Mouse (Mus musculus) kidney, postnatal 25 days (tissue): Measurements from ENCODE around the gene Ttc24.

ENCODE experiments used
- DNase-seq, 2 experiments: peaks; one replicate each; pipeline ENCODE4 v3.0.0; 2021; ENCODE audit warnings: mixed read lengths in 2 of 2

Gene Ttc24

GRCm38 (mm10) chr3:88078204-88078603, at the start of gene Ttc24:
Ttc24 (minus strand) TSS chr3:88078304.
- DNase-seq, result no peak

DNA sequence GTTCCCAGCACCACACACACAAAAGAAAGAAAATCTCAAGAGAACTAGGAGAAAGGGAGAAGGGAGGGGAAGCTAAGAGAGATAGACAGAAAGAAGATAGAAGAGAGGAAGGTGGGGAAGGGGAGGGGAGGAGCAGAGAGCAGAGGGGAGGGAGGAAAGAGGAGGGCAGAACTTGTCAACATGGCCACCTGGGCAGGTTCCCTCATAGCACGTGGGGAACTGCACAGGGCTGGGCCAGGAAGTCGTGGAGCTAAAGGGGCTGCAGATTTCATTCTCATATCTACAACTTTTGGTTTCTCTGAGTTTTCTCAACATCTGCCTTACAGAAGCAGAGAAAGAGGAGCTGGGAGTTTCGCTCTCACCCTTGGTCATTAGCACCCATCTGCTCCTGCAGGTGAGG, 49.5 kb upstream of the Ttc24 start:
- DNase-seq, result no peak

DNA sequence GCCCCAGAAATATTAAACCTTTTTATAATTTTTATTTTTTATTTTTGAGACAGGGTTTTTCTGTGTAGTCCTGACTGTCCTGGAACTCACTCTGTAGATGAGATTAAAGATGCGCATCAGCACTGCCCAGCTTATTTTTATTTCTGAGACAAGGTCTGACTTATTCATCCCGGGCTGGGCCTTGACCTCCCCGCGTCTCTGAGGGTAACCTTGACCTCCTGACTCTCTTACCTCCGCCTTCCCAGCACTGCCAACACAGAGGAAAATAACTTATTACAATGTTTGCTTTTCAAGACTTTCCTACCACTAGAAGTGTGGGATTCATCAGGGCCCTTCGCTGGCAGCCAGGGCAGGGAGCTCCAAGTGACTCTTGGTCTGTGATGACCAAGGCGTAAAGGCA, 48.1 kb upstream of the Ttc24 start:
- no peak for DNase-seq

DNA sequence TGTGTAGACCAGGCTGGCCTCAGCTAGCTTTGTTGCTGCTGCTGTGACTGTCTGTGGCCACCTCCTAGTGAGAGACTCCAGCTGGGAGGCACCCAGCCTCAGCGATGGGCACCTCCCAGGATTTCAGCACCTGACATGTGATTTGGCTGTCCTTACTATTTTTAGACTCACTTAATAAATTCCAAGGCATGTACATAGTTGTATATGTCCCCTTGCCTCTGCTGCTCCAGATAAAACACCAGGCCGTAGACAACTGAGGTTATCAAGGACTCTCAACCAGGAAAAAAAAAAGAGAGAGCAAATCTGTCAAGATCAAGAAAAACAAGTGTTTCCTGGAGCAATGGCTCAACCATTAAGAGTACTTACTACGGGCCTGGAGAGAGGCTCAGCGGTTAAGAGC, 47.1 kb upstream of the Ttc24 start:
- DNase-seq, result no peak

DNA sequence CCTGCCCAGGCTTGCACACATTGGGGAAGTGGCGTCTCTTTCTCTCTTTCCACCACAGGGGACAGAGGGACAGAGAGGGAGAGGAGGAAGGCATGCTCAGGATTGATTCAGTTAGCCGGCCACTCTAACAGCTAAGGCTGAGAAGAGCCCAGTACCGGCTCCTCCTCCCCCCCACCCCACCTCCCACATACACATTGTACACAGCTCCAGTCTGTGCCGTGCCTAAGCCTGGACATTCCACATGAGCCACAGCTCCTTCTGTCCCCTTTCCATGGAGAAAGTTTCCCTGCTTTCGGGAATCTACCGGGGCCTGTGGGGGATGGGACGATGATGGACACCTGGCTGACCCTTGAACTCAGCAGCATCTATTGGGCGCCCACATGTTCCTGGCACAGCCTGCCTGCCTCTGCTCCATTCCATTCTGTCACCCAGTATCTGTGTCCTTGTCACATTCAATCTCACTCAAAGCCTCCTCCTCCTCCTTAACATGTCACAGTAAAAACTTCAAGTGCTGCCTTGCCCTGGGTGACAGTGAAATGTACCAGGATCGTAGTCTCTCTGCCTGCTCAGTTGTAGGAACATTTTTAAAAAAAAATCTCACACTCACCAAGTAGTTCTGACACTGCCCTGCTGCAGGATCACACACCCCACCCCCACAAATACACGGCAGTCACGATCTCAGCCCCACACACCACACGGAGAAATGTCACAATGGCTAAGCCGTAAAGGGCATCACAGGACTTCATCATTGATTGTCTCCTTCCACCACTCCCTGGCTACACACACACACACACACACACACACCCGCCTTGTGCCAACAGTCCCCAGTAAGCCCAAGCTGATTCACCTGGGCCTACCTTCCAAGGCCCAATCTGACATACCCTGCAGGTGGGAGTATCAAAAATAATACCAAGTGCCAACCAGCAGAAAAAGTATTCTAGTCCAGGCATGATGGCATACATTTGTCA, 43.3 kb upstream of the Ttc24 start:
- DNase-seq, result no peak

GRCm38 (mm10) chr3:88120117-88120651, 42.1 kb upstream of the Ttc24 start:
- DNase-seq, result no peak

DNA sequence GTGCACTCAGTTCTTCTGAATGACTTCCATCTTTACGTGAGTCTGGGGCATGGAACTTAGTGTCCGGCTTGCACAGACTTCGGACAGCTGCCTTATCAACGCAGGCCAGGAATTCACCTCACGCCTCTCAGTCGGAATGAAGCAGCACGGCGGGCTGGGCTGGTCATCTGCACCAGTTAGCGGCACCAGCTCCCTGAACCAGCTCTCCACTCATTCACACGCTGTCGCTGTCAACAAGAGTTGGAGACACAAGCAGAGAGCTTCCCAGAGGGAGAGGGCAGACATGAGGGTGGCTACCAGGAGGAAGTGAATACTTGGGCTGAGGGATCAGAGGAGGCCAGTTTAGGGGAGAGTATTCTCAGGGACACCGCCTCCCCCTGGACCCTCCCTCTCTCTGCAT, 36.3 kb upstream of the Ttc24 start:
- DNase-seq, result no peak

DNA sequence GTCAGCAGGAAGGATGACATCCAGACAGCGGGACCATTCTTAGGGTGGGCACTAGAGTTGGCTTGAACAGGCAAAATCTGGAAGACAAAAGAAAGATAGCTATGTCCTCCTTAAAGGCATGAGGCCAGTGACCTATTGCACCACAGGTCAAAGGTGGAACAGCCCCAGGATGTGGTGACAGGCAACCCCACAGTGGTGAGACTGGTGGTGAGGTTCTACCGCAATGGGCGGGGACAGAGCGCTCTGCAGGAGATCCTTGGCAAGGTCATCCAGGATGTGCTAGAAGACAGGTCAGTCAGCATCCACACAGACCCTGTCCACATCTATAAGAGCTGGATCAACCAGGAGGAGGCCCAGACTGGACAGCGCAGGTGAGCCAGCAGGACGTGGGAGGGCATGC, 31.0 kb upstream of the Ttc24 start:
- no peak for DNase-seq

DNA sequence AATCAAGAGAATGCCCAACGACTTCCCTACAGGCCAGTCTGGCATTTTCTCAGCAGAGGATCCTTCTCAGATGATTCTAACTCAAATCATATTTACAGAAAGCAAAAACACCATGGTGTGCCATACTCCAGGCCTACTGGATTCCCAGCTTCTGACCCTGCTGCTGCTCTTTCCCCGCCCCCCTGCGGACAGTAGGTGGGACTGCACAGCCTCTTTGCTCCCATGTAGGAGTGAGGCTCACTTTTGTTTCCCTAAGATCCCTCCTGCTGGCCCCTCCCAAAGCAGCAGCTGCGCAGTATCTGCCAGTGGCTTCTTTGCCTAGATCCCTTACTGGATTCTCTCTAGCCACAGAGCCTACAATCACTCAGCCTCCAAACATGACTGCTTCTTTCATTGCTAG, 28.0 kb upstream of the Ttc24 start:
- no peak for DNase-seq

DNA sequence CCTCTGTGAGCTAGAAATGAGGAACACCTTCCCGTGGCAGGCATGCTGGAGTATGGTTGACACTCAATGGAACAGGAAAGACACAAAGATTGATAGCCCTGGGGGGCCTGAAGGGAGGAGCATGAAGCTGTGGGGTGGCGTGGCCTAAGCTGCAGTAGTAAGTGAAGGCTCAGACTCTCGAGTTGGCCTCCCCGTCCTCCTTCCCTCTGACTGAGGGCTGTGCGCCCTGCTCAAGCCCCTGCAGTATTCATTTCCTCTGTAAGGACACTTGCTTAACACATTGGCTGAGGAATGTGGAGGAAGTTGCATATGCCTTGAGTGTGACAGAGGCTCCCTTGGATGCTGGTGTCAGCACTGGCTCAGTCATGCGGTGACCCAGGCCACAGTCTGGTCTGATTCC, 24.5 kb upstream of the Ttc24 start:
- peak; percentile 30 to 64 for DNase-seq

- no peak for DNase-seq
Observed at GRCm38 (mm10) chr3:88102196-88102595, 24.1 kb upstream of the Ttc24 start.

DNA sequence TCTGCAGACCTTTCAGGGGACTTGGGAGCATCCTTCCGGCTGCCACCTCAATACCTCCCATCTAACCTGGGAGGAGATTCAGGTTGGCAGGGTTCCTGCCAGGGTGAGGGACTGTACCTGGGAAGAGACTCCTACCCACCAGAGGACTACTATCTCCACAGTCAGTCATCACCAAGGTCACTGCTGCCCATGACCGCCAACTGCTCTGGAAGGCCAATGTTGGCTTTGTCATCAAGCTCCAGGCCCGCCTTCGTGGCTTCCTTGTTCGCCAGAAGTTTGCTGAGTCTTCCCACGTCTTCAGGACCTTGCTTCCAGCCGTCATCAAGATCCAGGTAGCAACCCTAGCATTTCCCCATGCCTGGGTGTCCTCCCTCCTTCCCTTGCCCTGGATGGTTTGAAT, 23.6 kb upstream of the Ttc24 start:
- DNase-seq, result no peak

- DNase-seq, result peak in 1 of 2 experiments; percentile 14
Observed at GRCm38 (mm10) chr3:88100251-88100650, 22.1 kb upstream of the Ttc24 start.

DNA sequence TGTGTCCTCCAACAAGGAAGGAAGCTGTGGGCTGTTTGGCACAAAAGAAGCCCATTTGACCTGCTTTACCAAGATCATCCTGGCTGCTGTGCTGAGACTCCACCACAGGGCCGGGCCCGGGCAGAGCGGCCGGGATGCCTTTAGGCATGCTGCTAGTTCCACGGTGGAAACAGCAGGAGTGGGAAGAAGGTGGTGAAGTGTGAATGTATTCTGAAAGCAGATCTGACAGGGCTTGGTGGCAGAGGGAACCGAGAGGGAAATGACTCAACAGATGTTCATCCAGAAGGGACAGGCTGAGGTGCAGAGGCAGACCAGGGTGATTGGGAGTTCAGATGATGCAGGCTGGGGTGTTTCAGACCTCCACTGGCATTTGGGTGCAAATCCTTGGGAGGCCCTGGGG, 19.6 kb upstream of the Ttc24 start:
- no peak for DNase-seq

- no peak for DNase-seq
Observed at GRCm38 (mm10) chr3:88094126-88094525, 16.0 kb upstream of the Ttc24 start.

DNA sequence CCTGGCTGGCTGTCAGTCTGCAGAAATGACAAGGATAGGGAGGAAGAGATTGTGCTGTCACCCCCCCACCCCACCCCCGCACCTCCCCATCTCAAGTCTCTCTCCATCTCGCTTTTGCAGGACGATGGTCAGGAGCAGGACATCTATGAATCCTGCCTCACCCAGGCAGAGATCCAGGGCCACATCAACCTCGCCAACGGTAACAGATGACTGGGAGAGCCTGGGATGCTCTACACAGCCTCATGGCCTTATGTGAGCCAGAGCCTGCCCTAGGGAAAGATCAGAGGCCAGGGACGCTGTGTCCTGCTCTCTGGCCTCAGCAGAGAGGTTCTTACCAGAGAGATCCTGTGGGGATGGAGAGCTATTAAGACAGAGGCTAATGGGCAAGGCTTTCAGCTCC, 12.5 kb upstream of the Ttc24 start:
- DNase-seq, result no peak

DNA sequence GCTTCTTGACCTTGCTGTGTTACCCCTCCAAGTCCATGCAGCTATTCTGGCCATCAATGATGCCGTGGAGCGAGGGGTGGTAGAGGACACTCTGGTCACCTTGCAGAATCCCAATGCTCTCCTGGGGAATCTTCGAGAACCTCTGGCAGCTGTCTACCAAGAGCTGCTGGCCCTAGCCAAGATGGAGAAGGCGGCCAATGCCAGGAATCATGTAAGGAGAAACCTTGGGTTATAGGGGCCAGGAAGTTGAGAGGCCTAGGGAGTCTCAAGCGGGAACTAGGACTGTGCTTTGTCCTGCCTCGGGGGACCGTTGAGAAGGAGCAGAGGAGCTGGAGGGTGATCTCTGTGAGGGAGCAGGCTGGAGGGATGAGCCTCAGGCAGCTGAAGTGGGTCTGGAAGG, 12.0 kb upstream of the Ttc24 start:
- DNase-seq, result no peak

DNA sequence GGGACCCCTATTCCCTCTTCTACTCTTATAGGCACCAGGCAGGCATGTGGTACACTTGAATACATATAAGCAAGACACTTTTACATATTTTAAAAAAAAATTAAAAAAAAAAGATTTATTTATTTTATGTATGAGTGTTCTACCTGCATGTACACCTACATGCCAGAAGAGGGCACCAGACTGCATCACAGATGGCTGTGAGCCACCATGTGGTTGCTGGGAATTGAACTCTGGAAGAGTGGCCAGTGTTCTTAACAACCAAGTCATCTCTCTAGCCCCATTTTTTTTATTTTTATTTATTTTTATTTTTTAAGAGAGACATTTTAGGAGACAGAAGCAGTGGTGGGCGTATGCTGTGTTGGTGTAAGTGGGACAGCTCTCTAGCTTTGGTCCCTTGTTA, 9.6 kb upstream of the Ttc24 start:
- DNase-seq, result peak in 1 of 2 experiments; percentile 52

DNA sequence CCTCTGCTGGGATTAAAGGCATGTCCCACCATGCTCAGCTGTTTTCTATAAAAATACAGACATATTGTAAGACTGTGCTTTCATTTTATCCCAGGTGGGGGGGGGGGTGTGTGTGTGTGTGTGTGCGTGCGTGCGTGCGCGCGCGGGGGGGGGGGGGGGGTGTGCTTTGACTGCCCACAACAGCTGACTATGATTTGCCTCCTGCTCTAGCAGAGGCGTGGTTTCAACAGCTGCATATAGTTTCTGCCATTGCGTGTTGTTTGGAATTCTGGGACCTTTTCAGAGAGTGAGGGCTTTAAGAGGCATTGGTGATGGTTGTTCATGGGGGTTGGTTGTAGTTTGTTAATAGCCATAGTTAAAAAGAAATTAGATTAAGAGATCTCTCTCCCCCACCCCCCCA, 7.4 kb upstream of the Ttc24 start:
- DNase-seq, result no peak

DNA sequence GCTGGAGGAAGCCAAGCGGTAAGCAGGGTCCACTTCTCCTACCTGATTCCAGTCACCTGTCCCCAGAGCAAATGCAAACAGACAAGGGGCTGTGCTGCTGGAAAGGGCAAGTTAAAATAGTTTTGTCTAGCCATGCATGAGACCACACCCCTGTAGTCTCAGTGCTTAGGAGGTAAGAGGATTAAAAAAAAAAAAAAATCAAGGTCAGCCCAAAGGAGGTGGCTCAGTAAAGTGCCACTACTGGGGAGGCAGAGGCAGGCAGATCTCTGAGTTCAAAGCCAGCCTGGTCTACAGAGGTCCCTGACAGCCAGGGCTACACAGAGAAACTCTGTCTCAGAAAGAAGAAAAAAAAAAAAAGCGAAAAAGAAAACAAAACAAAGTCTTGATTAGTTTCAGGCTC, 5.9 kb upstream of the Ttc24 start:
- DNase-seq, result no peak

GRCm38 (mm10) chr3:88082663-88083062, 4.6 kb upstream of the Ttc24 start:
- DNase-seq, result no peak

DNA sequence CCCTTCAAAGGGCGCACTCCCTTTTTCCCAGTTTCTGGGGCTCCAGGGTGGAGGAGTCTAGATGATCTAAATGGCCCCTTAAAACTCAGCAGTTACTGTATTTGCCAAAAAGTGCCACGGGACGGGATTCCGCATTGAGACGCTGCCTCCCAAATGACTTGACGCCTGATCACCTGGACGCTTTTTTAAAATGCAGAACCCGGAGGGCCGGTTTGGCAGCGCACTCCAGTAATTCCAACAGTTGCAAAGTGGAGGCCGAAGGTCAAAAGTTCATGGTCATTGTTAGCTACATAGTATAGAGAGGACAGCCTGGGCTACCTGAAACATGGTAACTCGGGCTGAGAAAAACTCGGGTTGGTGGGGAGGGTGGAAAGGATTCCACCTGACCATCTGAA, 4.1 kb upstream of the Ttc24 start:
- DNase-seq, result no peak

DNA sequence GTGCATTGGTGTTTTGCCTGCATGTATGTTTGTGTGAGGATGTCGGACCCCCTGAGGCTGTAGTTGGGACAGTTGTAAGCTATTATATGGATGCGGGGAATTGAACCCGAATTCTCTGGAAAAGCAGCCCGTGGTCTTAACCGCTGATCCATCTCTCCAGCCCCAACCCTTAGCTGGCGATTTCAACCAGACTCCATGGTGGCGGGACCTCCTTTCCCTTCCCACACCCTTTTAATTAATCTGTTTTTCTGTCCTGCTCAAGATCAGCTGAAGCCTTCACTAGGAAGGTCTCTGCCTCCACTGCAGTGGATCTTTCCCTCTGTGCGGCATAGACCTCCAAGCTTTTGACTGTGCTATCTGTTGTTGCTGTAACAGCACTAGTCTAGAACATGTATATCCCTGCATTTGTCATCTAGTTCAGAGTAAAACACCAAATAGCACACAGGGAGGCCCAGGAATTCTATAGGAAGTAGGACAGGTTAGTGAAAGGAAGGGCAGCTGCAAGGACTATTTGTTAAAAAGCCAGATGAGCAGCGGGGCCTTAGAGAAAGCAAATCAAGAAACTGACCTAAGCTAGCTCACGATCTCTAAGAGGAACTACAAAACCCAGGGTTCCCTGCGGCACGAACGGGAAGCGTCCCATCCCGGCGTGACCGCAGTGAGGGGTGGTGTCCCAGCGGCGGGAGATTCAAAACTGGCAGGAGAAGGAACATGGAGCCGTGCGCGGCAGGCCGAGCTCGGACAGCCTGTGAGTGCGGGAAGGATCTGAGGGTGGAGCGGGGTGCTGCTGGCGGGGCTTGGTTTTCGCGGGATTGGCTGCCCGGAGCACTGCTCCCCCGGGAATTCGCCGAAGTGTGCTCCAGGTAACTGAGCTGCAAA, 3.5 kb upstream of the Ttc24 start, which contains the start of gene Iqgap3:
Iqgap3 (plus strand) TSS at position 627 of the 879 bp plus-strand sequence.
- peak; percentile 94 to 96 for DNase-seq
